Mouse (Mus musculus) limb, embryonic 11.5 days (tissue): ENCODE measurements around the gene Vac14. TPM values are rescaled to one million over a fixed set of nuclear protein-coding genes. Genes with fewer than 3 reads are reported as not detected.

Source experiments
- ATAC-seq: fragments of 200-750 bp; cut with Nextera tagmentation; 2 replicates; pipeline ENCODE4 v1.8.0; 2017; ENCODE audit warnings: low read depth; ENCODE audit not compliant: insufficient number of reproducible peaks, low FRiP score, low TSS enrichment
- DNase-seq: peaks from one replicate; pipeline ENCODE4 v3.0.0-alpha.2; 2015; ENCODE audit warnings: low spot score
- H3K27ac ChIP-seq: fragments of 300-500 bp; sonication (generic); replicated peaks from 2 replicates; pipeline ENCODE4 v1.5.1; 2014; ENCODE audit warnings: low read depth, mild to moderate bottlenecking, low read length
- H3K27me3 ChIP-seq: fragments of 300-500 bp; sonication (generic); 2 replicates; pipeline ENCODE4 v1.6.1; 2014; ENCODE audit warnings: mild to moderate bottlenecking, low read length, mixed read lengths; ENCODE audit not compliant: control insufficient read depth, insufficient read depth
- H3K36me3 ChIP-seq: fragments of 300-500 bp; sonication (generic); 2 replicates; pipeline ENCODE4 v1.6.1; 2014; ENCODE audit warnings: mild to moderate bottlenecking, low read length, moderate library complexity, mixed read lengths; ENCODE audit not compliant: control insufficient read depth, insufficient read depth
- H3K4me1 ChIP-seq: fragments of 300-500 bp; sonication (generic); 2 replicates; pipeline ENCODE4 v1.6.1; 2014; ENCODE audit warnings: low read length, mixed read lengths; ENCODE audit not compliant: control insufficient read depth, insufficient read depth
- H3K4me2 ChIP-seq: fragments of 300-500 bp; sonication (generic); 2 replicates; pipeline ENCODE4 v1.6.1; 2014; ENCODE audit warnings: low read depth, mild to moderate bottlenecking, moderate library complexity; ENCODE audit not compliant: severe bottlenecking
- H3K4me3 ChIP-seq: fragments of 300-500 bp; sonication (generic); 2 replicates; pipeline ENCODE4 v1.5.1; 2014; ENCODE audit warnings: low read depth, low read length
- H3K9ac ChIP-seq: fragments of 300-500 bp; sonication (generic); 2 replicates; pipeline ENCODE4 v1.6.1; 2014; ENCODE audit warnings: mild to moderate bottlenecking, low read length
- H3K9me3 ChIP-seq: fragments of 300-500 bp; sonication (generic); 2 replicates; pipeline ENCODE4 v1.6.1; 2016; ENCODE audit warnings: low read length; ENCODE audit not compliant: control insufficient read depth
- WGBS: fragments of 180-500 bp; shearing (Covaris S2); extraction: QIAGEN DNeasy Blood & Tissue Kit; methylation state at CpG from one replicate; pipeline ENCODE4 v1.1.7; 2014; 5-methylcytosine and 5-hydroxymethylcytosine counted together
- polyA plus RNA-seq: library from polyadenylated mRNA; unstranded; fragments of >200 nt; fragmentation: Nextera tagmentation; extraction: Ambion mirVana; gene quantifications from 2 replicates; pipeline ENCODE4 v1.2.1, GENCODE M21; 2014

The Vac14 gene
- polyA plus RNA-seq, 1 experiment from 2014 or later, result 30.5 TPM

DNA sequence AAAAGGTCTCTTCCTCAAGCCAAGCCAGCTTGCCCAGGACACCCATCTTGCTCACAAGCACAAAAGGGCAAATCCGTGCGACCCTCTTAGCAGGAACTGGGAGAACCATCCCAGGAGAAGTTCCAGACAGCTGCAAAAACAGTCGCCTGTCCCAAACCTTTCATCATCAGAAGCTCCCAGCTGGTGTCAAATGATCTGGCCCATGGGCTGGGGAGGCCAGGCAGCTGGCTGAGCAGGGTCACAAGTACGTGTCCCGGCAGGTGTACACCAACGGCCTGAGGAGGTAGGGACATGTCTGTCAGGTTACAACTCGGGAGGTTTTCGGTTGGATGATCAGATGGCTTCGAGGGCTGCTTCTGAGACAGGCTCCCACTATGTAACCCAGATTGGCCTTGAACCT is 128.3 kb downstream of the Vac14 start:
- WGBS, result 71% methylated on average over 9 of the region's 9 CpGs
- Histone ChIP-seq H3K36me3 (no peaks in the 10 kb centered on the region; the same call in 1 of the 2 replicates), H3K4me1 (no peaks in the 10 kb centered on the region), H3K4me3 (no peak overlapping the region), H3K27ac (no peak overlapping the region), H3K9ac (no peak overlapping the region), H3K4me2 (no peak overlapping the region), H3K27me3 (no peaks in the 10 kb centered on the region), H3K9me3 (no peaks in the 10 kb centered on the region)
- ATAC-seq (no peak), DNase-seq (no peak)

DNA sequence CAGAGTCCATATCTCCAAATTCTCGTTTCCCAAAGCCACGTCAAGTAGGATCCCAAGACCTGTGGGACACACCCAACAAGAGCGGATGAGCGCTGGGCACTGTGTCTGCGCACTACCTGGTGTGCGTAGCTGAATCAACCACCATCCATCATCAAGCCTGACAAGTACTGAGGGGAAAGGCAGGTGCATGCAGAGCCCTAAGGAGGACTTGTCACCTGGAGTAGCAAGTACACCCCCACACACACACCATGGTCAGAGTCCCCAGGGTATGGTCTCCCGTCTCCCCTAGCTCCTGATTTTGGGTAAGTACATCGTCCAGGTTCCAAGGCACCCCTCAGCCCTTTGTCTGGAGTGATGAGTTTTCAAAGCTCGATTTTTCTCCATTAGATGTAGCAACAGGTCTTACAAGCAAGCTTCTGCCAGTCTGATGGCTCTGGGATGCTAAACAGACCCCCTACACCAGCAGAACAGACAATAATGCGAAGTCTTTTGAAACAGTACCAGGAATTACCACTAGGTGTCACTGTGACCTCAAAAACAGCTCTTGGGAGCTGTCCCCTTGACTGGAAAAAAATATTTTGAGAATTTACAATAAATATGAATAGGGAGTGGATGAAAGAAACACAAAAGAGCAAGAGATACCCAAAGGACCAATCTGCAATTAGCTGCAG is 131.2 kb downstream of the Vac14 start:
- Histone ChIP-seq H3K4me3 (no peak overlapping the region), H3K4me2 (no peak overlapping the region), H3K36me3 (no peaks in the 10 kb centered on the region; the same call in 1 of the 2 replicates), H3K27ac (no peak overlapping the region), H3K4me1 (no peaks in the 10 kb centered on the region), H3K9ac (no peak overlapping the region), H3K9me3 (no peaks in the 10 kb centered on the region), H3K27me3 (no peaks in the 10 kb centered on the region)
- DNase-seq (peak; percentile 59), ATAC-seq (no peak)
- 60% methylated on average over 10 of the region's 10 CpGs for WGBS

DNA sequence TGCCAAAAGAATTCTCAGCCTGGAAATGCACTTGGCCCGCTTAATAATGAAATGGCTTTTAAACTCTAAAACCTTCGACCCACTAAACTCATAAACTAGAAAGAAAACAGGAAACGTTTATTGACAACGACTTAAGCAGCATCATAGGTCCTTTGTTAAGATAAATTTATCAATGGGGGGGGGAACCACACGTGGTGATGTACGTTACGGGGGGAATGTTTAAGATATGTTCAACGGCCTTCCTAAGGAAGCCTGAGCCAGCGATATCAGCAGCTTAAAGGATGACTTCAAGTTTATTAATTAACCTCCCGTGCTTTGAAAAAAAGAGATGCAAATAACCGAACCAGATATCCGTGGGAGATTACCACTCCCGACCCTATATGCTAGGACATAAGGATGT is 131.9 kb downstream of the Vac14 start:
- Histone ChIP-seq H3K27ac (no peak overlapping the region), H3K4me3 (no peak overlapping the region), H3K9me3 (no peaks in the 10 kb centered on the region), H3K9ac (no peak overlapping the region), H3K36me3 (no peaks in the 10 kb centered on the region; the same call in 1 of the 2 replicates), H3K27me3 (no peaks in the 10 kb centered on the region), H3K4me2 (no peak overlapping the region), H3K4me1 (no peaks in the 10 kb centered on the region)
- ATAC-seq (no peak), DNase-seq (no peak)
- 55% methylated on average over 13 of the region's 13 CpGs for WGBS

- ATAC-seq (no peak), DNase-seq (no peak)
- no peak overlapping the region for H3K4me3 ChIP-seq
- no peaks in the 10 kb centered on the region for H3K9me3 ChIP-seq
- H3K9ac ChIP-seq, result no peak overlapping the region
- 86% methylated on average over 5 of the region's 5 CpGs for WGBS
- H3K36me3 ChIP-seq, result no peaks in the 10 kb centered on the region; the same call in 1 of the 2 replicates
- H3K27me3 ChIP-seq, result no peaks in the 10 kb centered on the region
- H3K4me2 ChIP-seq, result no peak overlapping the region
- no peaks in the 10 kb centered on the region for H3K4me1 ChIP-seq
- H3K27ac ChIP-seq, result no peak overlapping the region
These were observed 133.1 kb downstream of the Vac14 start for GRCm38 (mm10) chr8:110751490-110751889.

DNA sequence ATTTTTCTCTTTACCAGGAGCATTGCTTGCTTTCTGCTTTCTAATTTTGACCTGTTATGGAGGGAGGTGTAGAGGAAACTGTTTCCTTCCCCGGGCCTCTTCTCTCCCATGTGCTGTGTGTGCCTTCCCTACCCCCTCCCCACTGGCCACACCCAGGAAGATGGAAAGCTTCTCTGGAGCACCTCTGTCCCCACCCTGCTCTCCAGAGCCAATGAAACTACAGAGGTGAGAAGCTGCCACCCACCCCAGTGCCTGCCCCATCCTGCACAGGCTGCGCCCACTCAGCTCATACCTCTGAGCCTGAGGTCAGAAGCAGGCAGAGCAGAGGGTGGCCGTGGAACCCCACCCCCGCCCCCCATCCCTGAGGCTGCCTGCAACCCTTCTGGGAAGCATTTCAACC is 136.3 kb downstream of the Vac14 start:
- WGBS, result 38% methylated on average over 4 of the region's 4 CpGs
- no peaks in the 10 kb centered on the region for H3K36me3 ChIP-seq
- H3K9ac ChIP-seq, result no peak overlapping the region
- ATAC-seq, result no peak
- no peak overlapping the region for H3K4me3 ChIP-seq
- no peak overlapping the region for H3K4me2 ChIP-seq
- no peak overlapping the region for H3K27ac ChIP-seq
- no peaks in the 10 kb centered on the region for H3K9me3 ChIP-seq
- no peaks in the 10 kb centered on the region for H3K4me1 ChIP-seq
- no peak for DNase-seq
- H3K27me3 ChIP-seq, result no peaks in the 10 kb centered on the region

GRCm38 (mm10) chr8:110755511-110756170 is 137.3 kb downstream of the Vac14 start:
- Histone ChIP-seq H3K4me3 (no peak overlapping the region), H3K27ac (no peak overlapping the region), H3K9me3 (no peaks in the 10 kb centered on the region), H3K36me3 (no peaks in the 10 kb centered on the region), H3K9ac (no peak overlapping the region), H3K4me2 (no peak overlapping the region), H3K4me1 (no peaks in the 10 kb centered on the region), H3K27me3 (no peaks in the 10 kb centered on the region)
- DNase-seq (no peak), ATAC-seq (no peak)
- WGBS, result 63% methylated on average over 15 of the region's 15 CpGs

GRCm38 (mm10) chr8:110756196-110756595 is 137.8 kb downstream of the Vac14 start:
- no peak for ATAC-seq
- no peaks in the 10 kb centered on the region for H3K4me1 ChIP-seq

DNA sequence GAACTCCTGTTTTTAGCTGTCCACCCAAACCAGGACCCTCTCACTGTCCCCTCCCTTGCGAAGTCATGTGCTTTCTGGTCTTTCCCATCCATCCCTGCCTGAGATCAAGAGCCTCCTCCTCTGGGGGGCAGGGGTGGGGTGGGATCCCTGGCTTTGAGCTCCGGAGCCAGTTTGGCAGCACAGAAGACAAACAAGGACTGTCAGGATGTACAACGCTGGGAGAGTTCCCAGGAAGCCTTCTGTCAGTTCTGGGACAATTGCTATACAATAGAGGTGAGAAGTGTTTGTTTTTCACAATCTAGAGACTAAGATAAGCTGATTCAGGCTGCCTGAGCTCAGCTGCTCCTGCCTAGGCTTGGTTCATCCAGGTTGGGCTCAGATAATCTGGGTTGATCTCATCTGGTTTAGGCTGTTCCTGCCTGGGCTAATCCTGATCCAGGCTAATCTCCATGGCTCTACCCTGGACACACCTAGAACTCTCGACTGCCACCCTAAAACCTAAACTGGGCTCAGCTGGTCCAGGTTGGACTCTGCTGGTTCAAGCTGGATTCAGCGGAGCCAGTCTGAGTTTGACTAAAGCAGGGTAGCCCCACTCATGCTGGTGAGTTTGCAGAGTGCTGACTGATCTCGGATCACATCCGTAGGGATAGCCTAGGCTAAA is 142.0 kb downstream of the Vac14 start:
- no peaks in the 10 kb centered on the region for H3K27me3 ChIP-seq
- H3K9ac ChIP-seq, result no peak overlapping the region
- WGBS, result 65% methylated on average over 7 of the region's 7 CpGs
- no peak for ATAC-seq
- no peak overlapping the region for H3K4me3 ChIP-seq
- no peaks in the 10 kb centered on the region for H3K4me1 ChIP-seq
- H3K36me3 ChIP-seq, result no peaks in the 10 kb centered on the region
- H3K4me2 ChIP-seq, result no peak overlapping the region
- H3K9me3 ChIP-seq, result no peaks in the 10 kb centered on the region
- DNase-seq, result no peak
- H3K27ac ChIP-seq, result no peak overlapping the region

More at GRCm38 (mm10) chr8:110756196-110756595, 137.8 kb downstream of the Vac14 start:
- Histone ChIP-seq H3K9ac (no peak overlapping the region), H3K4me3 (no peak overlapping the region), H3K9me3 (no peaks in the 10 kb centered on the region), H3K4me2 (no peak overlapping the region), H3K36me3 (no peaks in the 10 kb centered on the region), H3K27ac (no peak overlapping the region), H3K27me3 (no peaks in the 10 kb centered on the region)
- WGBS, result 74% methylated on average over 5 of the region's 5 CpGs
- DNase-seq, result no peak
